Mouse (Mus musculus) erythroblast, embryonic 14.5 days (primary cell): ENCODE measurements around the gene Ifitm6.

Experiments
- GATA1 ChIP-seq: IDR thresholded peaks from 2 replicates; pipeline ENCODE4 v1.6.1; 2012; ENCODE audit warnings: low read length, inconsistent platforms, mixed read lengths
- TAL1 ChIP-seq: IDR thresholded peaks from 3 replicates; pipeline ENCODE4 v1.6.1; 2012; ENCODE audit warnings: low read length, inconsistent platforms, mixed read lengths

DNA sequence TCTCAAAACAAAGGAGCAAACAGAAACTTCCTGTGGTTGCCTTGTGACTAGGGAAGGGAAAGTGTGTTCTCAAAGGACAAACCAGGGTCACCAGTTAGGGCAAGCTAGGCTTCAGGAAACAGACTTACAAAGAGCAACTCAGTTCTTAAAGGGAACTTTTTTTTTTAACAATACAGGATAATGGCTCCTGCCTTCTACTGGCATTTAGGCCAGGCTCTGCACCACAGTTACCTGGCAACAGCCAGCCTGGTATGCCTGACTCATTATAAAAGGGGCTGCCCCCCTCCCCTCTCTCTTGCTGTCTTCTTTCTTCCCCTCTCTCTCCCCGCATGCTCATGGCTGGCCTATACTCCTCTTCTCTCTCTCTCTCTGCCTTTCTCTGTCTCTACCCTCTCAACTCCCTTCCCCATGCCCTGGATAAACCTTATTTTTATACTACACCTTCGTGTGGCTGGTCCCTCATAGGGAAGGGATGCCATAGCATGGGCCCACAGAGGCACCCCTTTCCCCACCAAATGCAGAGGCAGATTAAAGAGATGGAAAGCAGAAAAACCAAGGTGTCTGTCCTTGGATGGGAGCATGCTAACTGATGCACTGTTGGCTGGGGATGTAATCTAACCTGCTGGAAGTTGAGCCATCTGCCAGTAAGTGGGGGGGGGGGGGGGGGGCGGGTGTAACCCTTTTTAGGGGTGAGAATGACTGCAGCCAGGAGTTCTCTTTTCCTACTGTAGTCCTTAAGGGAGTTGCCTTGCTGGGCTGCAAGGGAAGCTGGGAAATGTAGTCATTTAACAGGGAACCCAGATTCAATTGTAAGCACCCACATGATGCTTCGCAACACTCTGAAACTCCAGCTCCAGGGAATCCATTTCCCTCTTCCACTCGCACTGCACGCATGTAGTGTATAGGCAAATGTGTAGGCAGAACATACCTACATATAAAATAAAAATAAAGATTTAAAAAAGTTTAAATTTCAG, 7.4 kb upstream of the Ifitm6 start:
- no peak for TF ChIP-seq TAL1
- TF ChIP-seq GATA1 = no peak
